Mouse (Mus musculus) cortical plate, adult 2 months (tissue): ENCODE results near the gene Igfbp3.

Experiments used
- CTCF ChIP-seq: fragments of 200-500 bp; IDR thresholded peaks from 2 replicates; pipeline ENCODE4 v1.5.1; 2011; ENCODE audit warnings: mild to moderate bottlenecking, control low read depth, low read length; ENCODE audit not compliant: insufficient read depth; ENCODE audit errors: extremely low read depth
- POLR2A ChIP-seq: fragments of 200-500 bp; IDR thresholded peaks from 2 replicates; pipeline ENCODE4 v1.6.1; 2011; ENCODE audit warnings: mild to moderate bottlenecking, low read length, control low read depth; ENCODE audit not compliant: insufficient read depth; ENCODE audit errors: extremely low read depth

GRCm38 (mm10) chr11:7200393-7200783 lies 13.3 kb downstream of the Igfbp3 start:
- TF ChIP-seq CTCF, result no peak
- TF ChIP-seq POLR2A, result no peak
